Mouse (Mus musculus) midbrain, embryonic 10.5 days (tissue): ENCODE results near the gene Pde4d. TPM values are rescaled to one million over a fixed set of nuclear protein-coding genes. Genes with fewer than 3 reads are reported as not detected.
A peak's percentile ranks its signal among the peaks of the same experiment; 100 is the strongest.

ENCODE experiments used
- DNase-seq: peaks from one replicate; pipeline ENCODE4 v3.0.0-alpha.2; 2017; ENCODE audit warnings: low spot score
- H3K27ac ChIP-seq: fragments of 300-500 bp; sonication (generic); replicated peaks from 2 replicates; pipeline ENCODE4 v1.5.1; 2016; ENCODE audit warnings: mild to moderate bottlenecking
- H3K27me3 ChIP-seq: fragments of 300-500 bp; sonication (generic); 2 replicates; pipeline ENCODE4 v1.6.1; 2016; ENCODE audit warnings: low read depth, mild to moderate bottlenecking; ENCODE audit not compliant: poor library complexity, severe bottlenecking
- H3K36me3 ChIP-seq: fragments of 300-500 bp; sonication (generic); 2 replicates; pipeline ENCODE4 v1.6.1; 2016; ENCODE audit warnings: mild to moderate bottlenecking, moderate library complexity
- H3K4me1 ChIP-seq: fragments of 300-500 bp; sonication (generic); 2 replicates; pipeline ENCODE4 v1.6.1; 2016
- H3K4me3 ChIP-seq: fragments of 300-500 bp; sonication (generic); 2 replicates; pipeline ENCODE4 v1.5.1; 2016; ENCODE audit warnings: mild to moderate bottlenecking, moderate library complexity
- H3K9me3 ChIP-seq: fragments of 300-500 bp; sonication (generic); replicated peaks from 2 replicates; pipeline ENCODE4 v1.6.1; 2016; ENCODE audit warnings: mild to moderate bottlenecking
- WGBS: fragments of 180-500 bp; shearing (Covaris S2); methylation state at CpG from one replicate; pipeline ENCODE4 v1.1.7; 2016; 5-methylcytosine and 5-hydroxymethylcytosine counted together
- polyA plus RNA-seq: library from polyadenylated mRNA; unstranded; fragments of >200 nt; fragmentation: Nextera tagmentation; extraction: Ambion mirVana; gene quantifications from 2 replicates; pipeline ENCODE4 v1.2.1, GENCODE M21; 2016

Gene Pde4d
- polyA plus RNA-seq, 1 experiment from 2014 or later, result 10.8 TPM

DNA sequence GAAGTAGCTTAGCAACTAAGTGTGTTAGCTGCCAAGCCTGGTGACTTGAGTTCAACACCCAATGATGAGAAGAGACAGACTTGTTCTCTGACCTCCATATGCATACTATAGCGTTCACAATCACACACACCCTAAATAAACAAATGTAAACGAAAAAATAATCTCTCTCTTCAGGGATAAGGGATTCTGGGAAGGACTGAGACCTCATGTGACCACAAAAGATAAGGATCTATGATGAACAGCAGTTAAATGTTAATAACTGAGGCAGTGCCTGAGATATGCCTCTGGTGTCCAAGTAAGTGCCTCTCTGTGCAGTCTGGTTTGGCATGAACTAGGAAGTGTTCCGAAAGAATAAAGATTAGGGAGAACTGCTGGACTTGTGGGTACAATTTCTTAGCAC lies 1243.1 kb downstream of the Pde4d start:
- H3K4me1 ChIP-seq, result no peaks in the 10 kb centered on the region
- no peaks in the 10 kb centered on the region for H3K9me3 ChIP-seq
- no peak for DNase-seq
- H3K4me3 ChIP-seq, result no peak overlapping the region
- no peak overlapping the region for H3K27ac ChIP-seq
- WGBS, result 79% methylated on average over 3 of the region's 3 CpGs
- no peaks in the 10 kb centered on the region for H3K36me3 ChIP-seq
- H3K27me3 ChIP-seq, result no peaks in the 10 kb centered on the region

DNA sequence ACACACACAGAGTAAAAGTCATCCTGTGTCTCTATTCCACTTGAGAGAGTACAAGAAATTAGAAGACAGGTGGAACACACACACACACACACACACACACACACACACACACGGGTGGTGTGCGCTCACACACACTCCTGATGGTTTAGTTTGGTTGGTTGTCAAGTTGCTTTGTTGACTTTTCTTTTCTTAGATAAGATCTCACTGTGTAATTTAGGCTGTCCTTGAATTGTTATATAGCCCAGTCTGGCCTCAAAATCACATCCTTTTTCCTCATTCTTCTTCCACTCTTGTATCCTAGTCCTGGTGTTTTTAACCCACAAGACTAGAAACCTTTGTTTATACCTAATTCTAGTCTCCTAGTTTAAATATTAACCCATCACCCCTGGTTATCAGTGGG lies 1244.0 kb downstream of the Pde4d start:
- Histone ChIP-seq H3K36me3 (no peaks in the 10 kb centered on the region), H3K9me3 (no peaks in the 10 kb centered on the region), H3K27me3 (no peaks in the 10 kb centered on the region), H3K4me3 (no peak overlapping the region), H3K4me1 (no peaks in the 10 kb centered on the region), H3K27ac (no peak overlapping the region)
- DNase-seq, result no peak
- 92% methylated on average over 2 of the region's 2 CpGs for WGBS

DNA sequence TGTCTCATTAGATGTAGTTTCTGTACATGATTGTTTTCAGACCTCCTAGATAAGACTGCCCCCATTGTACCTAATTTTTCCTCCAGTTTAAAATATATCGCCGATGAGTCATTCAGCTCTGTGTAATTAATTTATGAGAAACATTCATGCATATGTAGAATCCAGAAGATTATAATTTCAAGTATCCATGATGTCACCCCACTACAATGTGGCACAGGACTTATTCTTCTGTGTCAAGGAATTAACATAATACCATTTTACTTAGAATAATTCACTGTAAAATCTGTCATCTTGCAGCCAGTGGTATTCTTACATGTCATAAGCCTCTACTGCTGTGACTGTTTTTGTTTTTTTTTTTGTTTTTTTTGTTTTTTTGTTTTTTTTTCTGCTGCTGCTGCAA lies 1244.5 kb downstream of the Pde4d start:
- no peak for DNase-seq
- Histone ChIP-seq H3K4me1 (no peaks in the 10 kb centered on the region), H3K27me3 (no peaks in the 10 kb centered on the region), H3K4me3 (no peak overlapping the region), H3K9me3 (no peaks in the 10 kb centered on the region), H3K36me3 (no peaks in the 10 kb centered on the region), H3K27ac (no peak overlapping the region)
- 98% methylated on average over 2 of the region's 2 CpGs for WGBS

DNA sequence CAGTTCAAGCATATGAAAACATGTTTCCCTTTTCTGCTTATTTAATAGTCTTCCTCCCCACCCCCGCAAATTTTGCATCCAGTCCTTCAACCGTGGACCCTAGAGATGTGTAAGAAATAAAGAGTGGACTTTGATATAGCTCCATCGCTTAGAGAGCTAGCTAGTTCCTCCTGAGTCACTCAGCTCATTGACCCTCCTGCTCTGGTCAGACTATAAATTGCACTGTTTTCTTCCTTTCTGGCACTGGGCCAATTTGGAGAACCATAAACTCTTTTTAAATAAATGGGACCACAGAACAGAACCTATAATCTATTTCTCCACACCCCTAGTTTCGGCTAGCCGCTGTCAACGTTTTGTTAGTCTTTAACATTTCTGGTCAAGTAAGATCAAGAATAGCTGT lies 1245.3 kb downstream of the Pde4d start:
- Histone ChIP-seq H3K36me3 (no peaks in the 10 kb centered on the region), H3K27ac (no peak overlapping the region), H3K4me1 (no peaks in the 10 kb centered on the region), H3K27me3 (no peaks in the 10 kb centered on the region), H3K9me3 (no peaks in the 10 kb centered on the region), H3K4me3 (no peak overlapping the region)
- 93% methylated on average over 6 of the region's 6 CpGs for WGBS
- DNase-seq, result no peak

DNA sequence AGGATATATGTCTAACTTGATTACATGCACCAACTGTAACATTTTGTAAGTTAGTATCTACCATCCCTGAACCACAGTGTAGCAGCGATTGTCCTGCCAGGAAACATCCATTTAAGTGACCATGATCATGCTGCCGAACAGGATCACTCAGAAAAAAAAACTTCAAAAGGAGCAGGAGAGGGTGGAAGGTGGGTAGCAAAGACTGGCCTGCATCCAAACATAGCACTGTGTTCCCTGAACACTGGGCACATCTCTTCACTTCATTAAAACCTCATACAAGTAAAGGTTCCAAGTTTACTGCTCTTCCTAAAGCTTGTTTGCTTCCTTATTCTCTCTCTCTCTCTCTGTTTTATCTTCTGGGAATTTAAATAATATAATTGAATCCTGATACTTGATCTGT lies 1256.4 kb downstream of the Pde4d start:
- Histone ChIP-seq H3K4me1 (peaks cover 23% of the 10 kb centered on the region), H3K4me3 (no peak overlapping the region), H3K36me3 (no peaks in the 10 kb centered on the region), H3K27ac (no peak overlapping the region), H3K27me3 (no peaks in the 10 kb centered on the region), H3K9me3 (no peaks in the 10 kb centered on the region)
- DNase-seq, result no peak
- WGBS, result 71% methylated on average over 2 of the region's 2 CpGs

DNA sequence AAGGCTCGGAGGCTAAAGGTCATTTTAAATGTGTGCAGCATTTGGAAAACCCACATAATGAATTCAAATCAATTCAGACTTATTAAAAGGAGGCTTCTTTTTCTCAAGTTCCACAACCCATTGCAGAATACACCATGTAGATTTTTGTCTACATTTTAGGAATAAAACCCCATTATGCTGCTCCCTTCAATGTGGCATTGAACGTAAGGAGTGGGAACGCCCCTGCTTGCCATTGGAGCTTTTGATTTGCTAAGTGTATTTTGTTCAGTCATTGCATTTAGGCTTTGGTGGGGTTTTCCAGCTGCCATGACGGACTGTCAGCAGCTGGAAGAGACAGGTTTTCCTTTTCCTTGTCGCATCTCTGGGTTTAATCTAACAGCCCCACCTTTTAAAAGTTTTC lies 1256.8 kb downstream of the Pde4d start:
- no peak for DNase-seq
- no peak overlapping the region for H3K4me3 ChIP-seq
- H3K4me1 ChIP-seq, result peaks cover 23% of the 10 kb centered on the region
- no peak overlapping the region for H3K27ac ChIP-seq
- H3K27me3 ChIP-seq, result no peaks in the 10 kb centered on the region
- H3K36me3 ChIP-seq, result no peaks in the 10 kb centered on the region
- H3K9me3 ChIP-seq, result no peaks in the 10 kb centered on the region
- 71% methylated on average over 5 of the region's 5 CpGs for WGBS

DNA sequence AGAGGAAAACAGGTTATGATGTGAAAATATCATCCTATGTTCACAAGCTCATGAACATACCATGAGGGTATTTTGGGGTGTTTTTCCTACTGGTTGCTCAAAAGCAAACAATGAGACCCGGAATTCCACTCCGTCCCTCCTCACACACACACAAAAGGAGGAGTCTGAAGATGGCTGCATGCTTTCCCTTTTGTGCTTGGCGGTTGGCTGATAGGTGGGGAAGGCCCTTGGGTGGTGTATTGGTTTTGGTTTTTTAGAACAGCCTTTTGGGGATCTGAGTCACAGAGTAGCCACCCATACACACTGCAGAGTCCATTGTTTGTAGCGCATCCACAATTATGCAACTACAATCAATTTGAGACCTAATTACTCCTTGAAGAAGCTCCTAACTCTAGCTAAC lies 1257.4 kb downstream of the Pde4d start:
- no peaks in the 10 kb centered on the region for H3K27me3 ChIP-seq
- H3K27ac ChIP-seq, result 0 out of 2 replicates have a peak overlapping the region, but pooled peaks have one; percentile 7
- peaks cover 20% of the 10 kb centered on the region for H3K4me1 ChIP-seq
- DNase-seq, result no peak
- H3K36me3 ChIP-seq, result no peaks in the 10 kb centered on the region
- 75% methylated on average over 4 of the region's 4 CpGs for WGBS
- H3K4me3 ChIP-seq, result no peak overlapping the region
- H3K9me3 ChIP-seq, result no peaks in the 10 kb centered on the region

DNA sequence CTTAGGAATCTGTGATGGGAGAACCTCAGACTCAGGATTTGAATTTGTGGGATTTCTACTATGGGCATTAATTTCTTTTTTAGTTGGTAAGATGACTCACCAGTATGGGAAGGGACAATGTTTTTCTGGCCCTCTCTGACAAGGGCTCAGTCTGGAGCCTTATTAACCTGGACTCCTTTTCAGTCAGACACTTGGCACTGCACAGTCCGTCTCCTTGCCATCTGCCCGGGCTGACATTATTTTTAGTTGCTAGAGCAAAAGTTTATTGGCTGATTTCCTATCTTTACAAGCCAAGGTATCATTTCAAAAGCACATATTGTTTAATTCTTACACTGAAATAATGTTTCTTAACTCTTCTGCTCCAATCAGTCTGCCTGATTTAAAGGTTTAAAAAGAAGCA lies 1258.6 kb downstream of the Pde4d start:
- H3K27ac ChIP-seq, result no peak overlapping the region
- 88% methylated on average over 2 of the region's 2 CpGs for WGBS
- no peaks in the 10 kb centered on the region for H3K9me3 ChIP-seq
- H3K4me3 ChIP-seq, result no peak overlapping the region
- no peak for DNase-seq
- peaks cover 20% of the 10 kb centered on the region for H3K4me1 ChIP-seq
- no peaks in the 10 kb centered on the region for H3K27me3 ChIP-seq
- H3K36me3 ChIP-seq, result no peaks in the 10 kb centered on the region

DNA sequence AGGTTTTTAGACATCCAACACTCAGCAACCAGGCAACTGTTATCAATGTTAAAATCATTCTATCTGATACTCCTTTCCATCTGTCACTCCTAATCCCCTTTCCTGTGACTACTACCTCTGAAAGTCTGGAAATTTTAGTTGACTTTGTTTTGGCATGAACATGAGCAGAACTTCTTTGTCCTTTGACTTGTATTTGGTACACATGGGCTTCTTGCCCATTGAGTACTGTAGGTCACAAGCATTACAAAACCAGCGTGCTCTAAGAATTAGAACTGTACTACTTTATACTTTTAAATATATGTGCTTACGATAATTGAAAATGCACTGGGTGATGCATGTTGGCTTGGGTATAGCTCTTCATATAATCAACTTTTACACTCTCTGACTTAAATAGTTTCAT lies 1264.8 kb downstream of the Pde4d start:
- Histone ChIP-seq H3K36me3 (no peaks in the 10 kb centered on the region), H3K27me3 (no peaks in the 10 kb centered on the region), H3K9me3 (no peaks in the 10 kb centered on the region), H3K4me1 (no peaks in the 10 kb centered on the region), H3K27ac (no peak overlapping the region), H3K4me3 (no peak overlapping the region)
- DNase-seq, result no peak
- WGBS, result 94% methylated on average over 2 of the region's 2 CpGs

DNA sequence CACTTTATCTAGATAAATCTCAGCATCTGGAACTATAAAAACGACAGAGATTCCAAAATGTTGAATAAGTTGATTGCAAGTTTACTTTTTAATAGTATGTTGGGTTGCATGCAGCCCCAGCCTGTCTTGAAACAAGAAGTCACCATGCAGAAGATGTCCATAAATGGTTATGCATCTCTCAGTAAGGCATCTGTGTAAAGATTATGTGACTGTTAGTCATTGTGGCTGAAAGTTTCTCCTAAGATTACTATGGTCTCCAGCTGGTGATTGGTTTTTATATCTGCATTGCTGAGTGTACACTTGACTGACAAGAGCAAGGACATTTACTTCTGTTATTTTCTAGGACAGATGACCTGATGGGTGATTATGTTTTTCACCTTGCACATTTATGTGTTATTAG lies 1265.6 kb downstream of the Pde4d start:
- Histone ChIP-seq H3K4me3 (no peak overlapping the region), H3K9me3 (no peaks in the 10 kb centered on the region), H3K36me3 (no peaks in the 10 kb centered on the region), H3K27me3 (no peaks in the 10 kb centered on the region), H3K27ac (no peak overlapping the region), H3K4me1 (no peaks in the 10 kb centered on the region)
- no peak for DNase-seq
- WGBS, result 60% methylated on average over 1 of the region's 1 CpGs

DNA sequence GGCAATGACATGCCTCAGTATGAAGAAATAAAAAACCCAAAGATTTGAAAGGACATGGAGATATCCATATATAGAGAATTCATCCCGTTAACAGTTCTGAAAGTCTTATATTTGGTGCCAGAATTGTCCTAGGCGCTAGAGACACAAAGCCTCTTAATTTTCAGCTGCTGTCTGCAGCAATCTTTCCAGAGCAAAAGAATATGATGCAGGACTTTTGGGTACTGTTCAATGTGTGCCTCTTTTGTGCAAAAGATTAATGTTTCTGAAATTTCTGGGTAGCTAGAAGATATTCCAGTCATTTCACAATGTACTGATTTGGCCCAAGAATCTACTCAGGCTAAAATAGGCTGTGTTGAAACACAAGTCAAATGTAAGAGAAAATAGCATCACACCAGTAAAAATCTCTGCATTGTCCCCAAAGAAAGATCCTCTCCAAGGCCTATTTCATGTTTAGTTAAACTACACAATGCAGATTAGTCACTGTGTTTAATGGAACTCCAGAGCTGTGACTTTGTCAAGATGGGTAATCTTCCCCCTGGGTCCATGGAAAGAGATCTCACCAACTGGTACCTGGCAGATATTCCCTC lies 1270.5 kb downstream of the Pde4d start:
- 91% methylated on average over 2 of the region's 2 CpGs for WGBS
- Histone ChIP-seq H3K36me3 (no peaks in the 10 kb centered on the region), H3K4me1 (no peaks in the 10 kb centered on the region), H3K27ac (no peak overlapping the region), H3K27me3 (no peaks in the 10 kb centered on the region), H3K9me3 (no peaks in the 10 kb centered on the region), H3K4me3 (no peak overlapping the region)
- no peak for DNase-seq

DNA sequence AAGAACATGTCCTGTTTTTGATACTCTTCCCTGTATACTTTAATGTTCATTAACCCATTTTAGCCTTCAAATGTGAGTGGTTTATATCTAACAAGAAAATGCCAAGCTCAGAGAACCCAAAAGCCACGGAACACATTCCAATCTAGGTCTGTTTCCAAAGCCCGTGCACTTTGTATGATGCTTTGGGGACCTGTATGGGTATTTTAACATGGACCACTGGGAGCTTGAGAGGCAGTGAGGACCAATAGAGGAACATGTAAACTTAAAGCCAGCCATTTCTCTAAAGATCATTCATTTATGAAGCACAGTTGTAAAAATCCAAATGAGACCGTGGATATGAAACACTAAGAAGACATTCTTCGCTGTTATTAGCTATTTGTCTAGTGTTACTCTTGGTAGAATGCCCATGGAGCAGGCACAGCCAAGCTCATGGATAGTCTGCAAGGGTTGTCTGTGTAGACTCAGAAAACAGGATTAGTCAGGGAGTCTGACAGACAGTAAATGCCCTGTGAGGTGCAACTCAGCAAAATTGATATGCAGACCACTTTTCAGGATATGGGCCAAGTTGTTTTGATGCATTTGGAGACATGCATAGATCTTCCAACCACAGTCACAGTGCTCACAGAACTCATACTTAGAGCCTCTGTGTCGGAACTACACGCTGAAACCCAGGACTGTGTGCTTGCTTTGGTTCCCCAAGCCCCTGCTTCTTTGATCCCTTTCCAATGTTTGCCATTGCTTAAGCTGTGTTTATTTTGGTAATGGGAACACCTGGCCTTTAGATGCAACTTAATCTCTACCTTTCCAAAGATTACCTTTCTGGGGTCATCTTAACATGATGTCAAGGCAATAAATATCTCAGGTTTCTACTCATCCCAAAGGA lies 1272.7 kb downstream of the Pde4d start:
- WGBS, result 90% methylated on average over 6 of the region's 6 CpGs
- Histone ChIP-seq H3K36me3 (no peaks in the 10 kb centered on the region), H3K27ac (no peak overlapping the region), H3K27me3 (no peaks in the 10 kb centered on the region), H3K4me1 (no peaks in the 10 kb centered on the region), H3K4me3 (no peak overlapping the region), H3K9me3 (no peaks in the 10 kb centered on the region)
- no peak for DNase-seq

DNA sequence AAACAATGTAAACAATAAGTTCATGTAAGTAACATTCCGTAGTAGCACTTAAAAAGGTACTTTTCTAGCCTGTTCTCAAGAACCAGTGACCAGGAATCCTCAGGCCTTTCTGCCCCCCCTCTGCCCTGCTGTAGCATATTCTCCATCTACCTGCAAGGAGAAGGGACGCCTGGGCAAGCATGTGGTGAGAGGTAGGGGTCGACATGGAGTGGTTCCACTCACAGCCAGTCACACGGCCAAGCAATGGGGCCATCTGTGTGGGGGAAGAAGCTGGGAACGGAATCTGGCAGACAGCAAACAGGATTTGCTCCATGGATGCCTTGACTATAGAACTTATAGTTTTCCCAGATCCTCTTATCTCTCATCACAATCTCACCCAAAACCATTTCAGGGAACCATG lies 1277.6 kb downstream of the Pde4d start:
- 80% methylated on average over 5 of the region's 5 CpGs for WGBS
- no peaks in the 10 kb centered on the region for H3K4me1 ChIP-seq
- H3K9me3 ChIP-seq, result no peaks in the 10 kb centered on the region
- no peaks in the 10 kb centered on the region for H3K36me3 ChIP-seq
- H3K27ac ChIP-seq, result no peak overlapping the region
- H3K4me3 ChIP-seq, result no peak overlapping the region
- no peaks in the 10 kb centered on the region for H3K27me3 ChIP-seq
- no peak for DNase-seq
